Mouse (Mus musculus) layer of hippocampus, adult 8-10 months (tissue): ENCODE measurements around the gene Tpr. TPM values are rescaled to one million over a fixed set of nuclear protein-coding genes. Genes with fewer than 3 reads are reported as not detected.

Experiments
- DNase-seq, 2 experiments: peaks; one replicate each; pipeline ENCODE4 v3.0.0; 2022; ENCODE audit warnings: low spot score in 2 of 2
- total RNA-seq, 4 experiments: library from RNA; stranded (reverse); gene quantifications; 2 replicates each; pipeline ENCODE4 v1.2.4; 2022

The Tpr gene
- total RNA-seq = 100 to 1,000 TPM; 108 to 113 (median 110) TPM

DNA sequence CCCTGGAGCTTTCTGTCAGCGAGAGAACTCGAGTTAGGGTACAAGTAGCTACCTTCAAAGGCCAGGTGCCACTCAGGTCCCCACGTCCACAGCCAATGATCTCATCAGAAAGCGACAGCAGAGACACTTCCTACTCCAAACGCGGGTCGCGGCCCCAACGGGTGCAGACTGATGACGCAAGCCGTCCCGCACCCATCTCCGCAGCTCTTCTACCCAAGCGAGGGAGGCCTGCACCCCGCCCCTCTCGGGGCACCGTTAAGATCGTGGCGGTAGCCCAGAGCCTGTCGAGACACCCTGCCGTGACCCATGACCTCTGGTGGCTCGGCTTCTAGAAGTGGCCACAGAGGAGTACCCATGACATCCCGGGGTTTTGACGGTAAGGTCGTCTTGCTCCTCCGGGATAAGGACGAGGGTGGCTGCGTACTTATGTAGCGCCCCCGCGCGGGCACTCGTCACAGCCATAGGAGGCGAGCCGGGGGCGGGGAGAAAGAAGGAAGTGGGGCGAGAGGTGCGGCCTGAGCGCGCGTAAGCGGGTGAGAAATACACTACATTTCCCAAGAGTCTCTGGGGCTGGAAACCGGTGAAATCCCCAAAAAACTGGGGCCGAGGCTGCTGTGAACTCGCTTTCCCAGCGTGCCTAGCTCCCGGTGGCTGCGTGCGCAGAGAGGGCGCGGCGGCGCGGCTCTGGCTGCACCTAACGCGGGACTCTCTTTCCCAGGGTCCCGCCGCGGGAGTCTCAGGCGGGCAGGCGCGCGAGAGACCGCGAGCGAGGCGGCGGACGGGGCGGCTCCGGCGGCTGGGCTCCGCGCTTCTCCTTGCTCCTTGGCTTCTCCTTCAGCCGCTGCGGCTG is at the start of gene Tpr, which contains the start of gene Odr4:
Gene Tpr (plus strand): TSS at position 201 of the 850 bp plus-strand sequence.
Gene Odr4 (minus strand): TSS at position 443 of the 850 bp plus-strand sequence.
- DNase-seq = peak; percentile 99

DNA sequence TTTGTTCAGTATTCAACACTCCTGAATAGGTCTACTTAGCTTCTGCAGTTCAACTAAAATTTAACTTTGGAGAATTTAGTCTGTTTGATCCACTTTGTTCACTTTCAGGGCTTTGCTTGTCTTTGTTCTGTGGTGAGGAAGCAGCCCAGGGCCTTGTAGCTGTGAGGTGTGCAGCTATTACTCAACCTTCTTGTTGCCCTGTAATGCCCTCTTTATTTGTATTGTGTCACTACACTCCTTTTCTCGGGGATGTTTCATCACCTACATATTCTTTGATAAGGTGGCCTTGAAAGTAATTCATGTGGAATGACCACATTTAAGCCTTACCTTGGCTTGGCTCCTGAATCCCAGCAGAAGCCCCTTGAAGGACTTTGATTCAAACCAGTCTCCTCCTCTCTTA is 31.8 kb upstream of the Tpr start:
- no peak for DNase-seq

DNA sequence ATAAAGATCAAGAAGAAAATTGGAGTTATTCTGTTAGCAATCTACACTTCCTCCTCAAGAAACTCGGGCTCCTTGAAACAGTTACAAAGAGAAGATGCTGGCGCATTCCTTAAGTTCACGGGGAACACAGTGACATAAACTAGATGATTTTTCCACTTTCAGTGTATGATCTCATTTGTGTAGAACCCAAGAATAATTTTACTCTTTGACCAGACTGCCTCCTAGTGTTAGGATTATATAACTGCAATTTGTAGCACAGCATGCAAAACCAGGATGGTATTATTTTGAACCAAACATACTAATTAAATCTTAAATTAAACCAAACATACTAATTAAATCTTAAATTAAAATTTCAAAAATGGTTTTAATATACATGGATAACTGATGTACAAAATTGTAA is 19.7 kb upstream of the Tpr start:
- DNase-seq = no peak

DNA sequence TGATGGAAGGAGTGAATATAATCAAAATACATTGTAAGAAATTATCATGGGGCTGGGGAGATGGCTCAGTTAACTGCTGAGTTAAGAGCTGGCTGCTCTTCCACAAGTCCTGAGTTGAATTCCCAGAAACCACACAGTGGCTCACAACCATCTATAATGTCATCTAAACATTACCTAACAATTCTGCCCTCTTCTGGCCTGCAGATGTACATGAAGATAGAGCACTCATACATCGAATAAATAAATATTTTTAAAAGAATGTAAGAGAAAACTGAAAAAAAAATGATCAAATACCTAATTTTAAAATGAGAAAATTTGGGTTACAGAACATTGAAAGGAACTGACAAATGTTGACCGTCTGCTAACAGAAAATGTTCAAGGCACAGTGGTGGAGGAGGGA is 18.4 kb upstream of the Tpr start:
- DNase-seq = no peak

DNA sequence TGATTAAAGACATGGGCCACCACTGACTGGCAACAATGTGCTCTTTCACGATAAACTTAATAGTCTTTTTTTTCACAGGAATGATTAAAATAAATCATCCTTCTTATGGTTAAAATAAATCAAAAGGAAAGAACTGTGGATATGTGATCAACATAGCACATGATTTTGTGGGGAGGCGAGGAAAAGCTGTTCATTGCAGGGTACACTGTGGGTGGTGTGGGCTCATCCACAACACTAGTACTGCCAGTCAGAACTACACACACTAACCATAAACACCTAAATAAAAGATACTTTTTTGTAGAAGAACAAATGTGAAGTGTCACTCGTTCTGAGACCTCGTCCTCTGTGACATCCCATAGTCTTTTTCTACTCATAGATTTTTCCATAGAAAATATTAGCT is 8.5 kb upstream of the Tpr start:
- peak in 1 of 2 experiments; percentile 25 for DNase-seq

DNA sequence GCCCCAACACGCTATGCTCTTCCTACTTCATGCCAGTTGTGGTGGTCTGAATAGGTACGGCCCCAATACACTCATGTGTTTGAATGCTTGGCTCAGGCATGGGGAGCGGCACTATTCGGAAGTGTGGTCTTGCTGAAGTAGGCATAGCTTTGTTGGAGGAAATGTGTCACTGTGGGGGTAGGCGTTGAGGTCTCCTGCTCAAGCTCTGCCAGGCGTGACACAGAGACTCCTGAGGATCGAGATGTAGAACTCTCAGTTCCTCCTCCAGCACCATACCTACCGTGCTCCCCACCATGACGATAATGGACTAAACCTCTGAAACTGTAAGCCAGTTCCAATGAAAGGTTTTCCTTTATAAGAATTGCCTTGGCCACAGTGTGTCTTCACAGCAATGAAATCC is 5.1 kb upstream of the Tpr start:
- DNase-seq = no peak

DNA sequence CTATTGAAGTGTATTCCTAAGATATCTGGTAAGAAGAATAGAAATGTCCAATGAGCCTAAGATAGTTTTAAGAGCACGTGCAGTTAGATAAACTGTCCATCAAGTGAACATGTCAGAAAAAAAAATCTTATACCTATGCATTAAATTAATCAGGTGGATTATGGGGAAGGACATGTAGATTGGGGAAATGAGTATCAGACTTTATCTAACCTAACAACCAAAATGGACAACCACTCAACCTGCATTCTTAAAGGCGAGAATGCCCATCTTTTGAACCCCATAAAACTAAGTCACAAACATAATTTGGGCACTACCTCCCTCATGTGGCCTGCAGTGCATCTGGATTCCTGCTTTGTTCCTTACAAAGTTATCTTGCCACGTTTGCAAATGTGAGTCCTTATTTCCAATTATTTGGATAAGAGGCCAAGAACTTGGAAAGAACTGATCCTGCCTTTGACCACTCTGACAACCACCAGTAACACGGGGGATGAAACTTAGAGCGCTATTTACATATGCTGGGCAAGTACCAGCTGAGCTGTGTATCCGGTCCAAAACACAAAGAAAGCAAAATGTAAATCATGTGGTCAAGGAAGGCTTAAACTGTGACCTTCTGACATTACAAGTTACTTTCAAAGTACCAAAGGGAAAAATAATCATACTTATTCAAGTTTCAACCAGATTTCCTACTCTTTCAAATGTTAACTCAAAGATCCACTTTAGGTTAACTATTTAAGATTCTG is 3.1 kb upstream of the Tpr start:
- no peak for DNase-seq

DNA sequence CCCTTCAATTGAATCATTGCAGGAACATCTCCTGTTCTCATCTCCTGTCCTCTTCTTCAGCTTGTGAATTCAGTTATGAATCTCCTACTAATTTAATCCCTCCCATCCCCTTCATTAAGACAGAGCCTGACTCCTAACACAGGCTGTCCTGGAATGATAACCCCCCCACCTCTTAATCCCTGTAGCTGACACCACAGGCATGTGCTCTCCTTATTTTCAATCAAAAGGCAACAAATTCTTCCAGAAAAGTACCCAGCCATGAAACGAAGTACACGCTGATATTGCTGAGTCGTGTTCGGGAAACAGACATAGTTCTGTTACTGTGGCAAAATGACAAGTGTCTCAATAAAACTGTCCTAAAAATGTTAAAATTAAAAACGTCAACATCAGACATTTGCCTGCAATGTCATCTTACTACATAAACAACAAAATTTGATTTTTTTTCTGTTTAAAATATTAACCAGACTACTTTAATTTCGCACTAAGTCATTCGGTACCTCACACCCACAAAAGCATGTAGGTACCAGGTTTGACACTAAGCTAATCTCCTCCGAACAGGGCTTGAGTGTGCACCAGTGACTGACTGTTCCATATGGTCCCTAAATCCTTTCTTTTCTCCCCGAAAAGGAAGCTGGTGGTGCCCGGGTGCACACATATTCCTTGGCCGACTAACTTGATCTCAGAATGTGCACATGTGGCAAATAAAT is 554 bp upstream of the Tpr start:
- DNase-seq = no peak

DNA sequence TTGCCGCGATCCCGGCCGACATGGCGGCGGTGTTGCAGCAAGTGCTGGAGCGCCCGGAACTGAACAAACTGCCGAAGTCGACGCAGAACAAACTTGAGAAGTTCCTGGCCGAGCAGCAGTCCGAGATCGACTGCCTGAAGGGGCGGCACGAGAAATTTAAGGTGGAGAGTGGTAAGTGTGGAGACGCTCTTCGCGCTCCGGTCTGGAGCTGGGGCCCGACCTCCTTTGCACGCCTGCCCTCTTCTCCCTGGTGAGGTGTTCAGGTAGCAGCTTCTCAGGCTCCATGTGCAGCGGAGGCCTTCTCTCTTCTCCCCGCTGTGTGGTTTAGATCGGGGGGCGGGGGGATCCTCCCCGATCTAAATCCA is 832 bp downstream of the Tpr start:
- DNase-seq = no peak

DNA sequence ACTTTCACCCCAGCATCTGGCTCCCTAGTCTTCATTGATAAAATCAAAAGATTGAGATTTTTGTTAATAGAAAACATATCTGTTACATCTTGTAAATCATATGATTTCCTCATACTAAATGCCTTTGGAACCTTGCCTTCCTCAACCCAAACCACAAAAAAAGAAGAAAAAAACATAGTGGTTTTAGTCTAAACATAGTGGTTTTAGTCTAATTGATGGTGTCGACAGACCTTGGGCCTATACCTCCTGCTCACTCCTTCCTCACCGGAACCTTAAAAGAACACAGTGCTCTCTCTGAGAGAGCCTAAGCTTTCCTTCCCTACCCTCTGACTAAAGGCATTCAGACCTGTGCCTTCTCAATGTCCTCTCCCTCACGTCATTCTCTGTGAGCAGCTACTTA is 3.4 kb downstream of the Tpr start:
- DNase-seq = no peak

DNA sequence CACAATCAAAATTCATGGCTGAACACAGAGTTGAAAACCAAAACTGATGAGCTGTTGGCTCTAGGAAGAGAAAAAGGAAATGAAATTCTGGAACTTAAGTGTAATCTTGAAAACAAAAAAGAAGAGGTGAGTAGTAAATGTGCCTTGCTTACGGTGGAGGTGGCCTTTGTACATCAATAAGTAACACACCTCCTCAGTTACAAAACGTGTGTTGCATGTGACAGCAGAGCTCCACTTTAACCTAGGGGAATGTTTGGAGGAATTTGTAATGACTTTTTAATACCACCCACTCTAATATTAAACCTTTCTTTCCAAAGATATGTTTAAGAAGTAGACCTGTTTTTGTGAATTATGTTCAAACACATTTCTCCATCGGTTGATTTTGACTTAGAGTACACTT is 11.3 kb downstream of the Tpr start:
- DNase-seq = no peak

DNA sequence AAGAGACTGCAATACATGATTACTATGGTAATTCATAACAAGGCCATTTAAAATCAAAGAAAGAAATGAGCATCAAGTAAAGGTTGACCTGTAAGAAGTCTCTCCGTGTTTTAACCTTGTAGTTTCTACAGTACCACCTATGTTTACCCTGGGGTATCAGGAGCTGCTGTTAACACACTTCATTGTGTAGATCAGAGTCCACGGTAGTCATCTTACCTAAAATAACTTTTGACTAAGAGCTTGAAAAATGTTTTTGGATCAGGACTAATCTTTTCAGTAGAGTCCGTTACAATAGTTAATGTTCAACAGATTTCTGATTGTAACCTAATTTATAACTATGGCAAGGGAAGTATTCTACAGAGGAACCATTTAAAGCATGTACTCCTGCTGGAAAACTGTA is 11.9 kb downstream of the Tpr start:
- no peak for DNase-seq

DNA sequence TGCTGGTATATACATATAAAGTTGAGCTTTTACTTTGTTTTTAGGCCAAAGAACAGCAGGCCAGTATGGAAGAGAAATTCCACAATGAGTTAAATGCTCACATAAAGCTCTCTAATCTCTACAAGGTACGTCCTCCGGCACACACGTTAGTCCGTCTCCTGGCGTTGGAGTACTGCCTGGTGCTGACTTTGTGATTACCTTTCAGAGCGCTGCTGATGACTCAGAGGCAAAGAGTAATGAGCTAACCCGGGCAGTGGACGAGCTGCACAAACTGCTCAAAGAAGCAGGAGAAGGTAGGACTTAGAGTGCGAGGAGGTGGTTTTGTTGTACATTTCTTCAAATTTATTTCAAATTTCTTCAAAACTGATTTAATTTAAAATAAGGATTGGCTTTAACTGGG is 14.6 kb downstream of the Tpr start:
- DNase-seq = no peak

DNA sequence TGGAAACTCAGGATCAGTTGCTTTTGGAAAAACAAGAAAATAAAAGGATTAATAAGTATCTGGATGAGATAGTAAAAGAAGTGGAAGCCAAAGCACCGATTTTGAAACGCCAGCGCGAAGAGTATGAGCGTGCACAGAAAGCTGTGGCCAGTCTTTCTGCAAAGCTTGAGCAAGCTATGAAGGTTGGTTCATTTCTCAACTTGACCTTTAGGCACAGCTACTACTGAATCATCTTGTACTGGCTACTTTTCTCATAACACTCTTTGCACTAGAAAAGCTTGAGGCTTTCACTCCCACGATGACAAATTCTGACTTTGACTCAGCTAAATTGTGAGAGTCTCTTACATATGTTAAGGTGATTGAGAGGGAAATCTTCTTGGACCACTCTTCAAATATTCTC is 17.4 kb downstream of the Tpr start:
- no peak for DNase-seq

DNA sequence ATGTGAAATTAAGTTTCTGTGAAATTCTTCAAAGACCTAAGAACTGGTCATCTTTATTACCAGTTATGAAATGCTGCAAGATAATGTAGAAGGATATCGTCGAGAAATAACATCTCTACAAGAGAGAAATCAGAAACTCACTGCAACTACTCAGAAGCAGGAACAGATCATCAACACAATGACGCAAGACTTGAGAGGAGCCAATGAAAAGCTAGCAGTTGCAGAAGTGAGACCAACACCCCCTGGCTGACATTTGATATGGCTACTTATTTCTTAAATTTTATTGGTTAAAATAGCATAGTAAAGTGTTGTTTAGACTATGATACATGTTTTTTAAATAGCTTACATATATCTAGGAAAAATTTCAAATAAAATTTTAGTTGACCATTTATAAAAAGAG is 23.4 kb downstream of the Tpr start:
- DNase-seq = no peak

DNA sequence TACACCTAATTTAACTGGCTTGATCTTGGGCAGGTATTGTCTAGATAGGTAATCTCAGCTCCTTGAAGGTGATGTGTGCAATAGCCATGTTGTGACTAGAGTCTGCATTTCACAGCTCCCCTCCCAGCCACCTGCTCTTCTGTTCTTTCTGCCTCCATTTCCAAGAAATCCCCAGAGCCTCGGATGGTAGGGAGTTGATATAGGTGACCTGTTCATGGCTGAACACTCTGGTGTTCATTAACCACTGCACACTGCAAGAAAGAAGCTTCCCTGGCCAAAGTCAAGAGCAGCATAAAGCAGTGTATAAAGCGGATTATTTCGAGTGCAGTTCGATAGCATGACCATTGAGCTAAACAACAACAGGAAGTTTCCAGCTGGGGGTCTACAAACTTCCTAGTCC is 25.8 kb downstream of the Tpr start:
- DNase-seq = no peak

DNA sequence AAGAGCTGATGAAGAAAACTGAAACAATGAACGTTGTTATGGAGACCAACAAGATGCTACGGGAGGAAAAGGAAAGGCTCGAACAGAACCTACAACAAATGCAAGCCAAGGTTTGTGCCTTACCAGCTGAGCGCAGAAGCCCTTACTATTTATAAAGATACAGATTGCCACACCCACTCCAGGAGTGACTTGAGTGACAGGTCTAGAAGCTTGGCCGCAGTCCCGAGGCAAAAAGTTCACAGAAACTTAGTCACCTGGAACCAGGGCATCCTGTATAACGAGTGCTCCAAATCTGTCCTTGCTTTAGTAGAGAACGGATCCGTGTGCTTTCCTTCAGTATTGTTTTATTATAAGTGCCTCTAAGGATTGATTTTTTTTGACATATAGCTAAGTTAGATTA is 33.0 kb downstream of the Tpr start:
- DNase-seq = no peak

DNA sequence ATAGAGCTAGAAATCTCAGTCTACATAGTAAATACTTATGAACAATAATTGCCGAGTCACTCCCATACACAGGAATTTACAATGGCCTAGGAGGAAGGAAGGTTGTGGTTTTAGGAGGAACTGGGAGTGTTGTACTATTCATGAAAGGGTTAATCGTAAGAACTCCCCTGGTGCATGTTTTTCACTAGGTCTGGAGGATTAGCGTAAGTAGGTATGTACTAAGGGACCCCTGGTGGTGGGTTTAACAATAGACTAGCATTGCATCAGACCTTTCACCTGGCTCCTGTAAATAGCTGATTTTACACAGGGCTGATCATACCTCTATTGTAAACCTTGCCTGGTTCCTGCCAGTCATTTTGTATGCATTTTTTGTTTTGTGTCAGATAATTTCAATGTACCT is 33.6 kb downstream of the Tpr start:
- DNase-seq = no peak

DNA sequence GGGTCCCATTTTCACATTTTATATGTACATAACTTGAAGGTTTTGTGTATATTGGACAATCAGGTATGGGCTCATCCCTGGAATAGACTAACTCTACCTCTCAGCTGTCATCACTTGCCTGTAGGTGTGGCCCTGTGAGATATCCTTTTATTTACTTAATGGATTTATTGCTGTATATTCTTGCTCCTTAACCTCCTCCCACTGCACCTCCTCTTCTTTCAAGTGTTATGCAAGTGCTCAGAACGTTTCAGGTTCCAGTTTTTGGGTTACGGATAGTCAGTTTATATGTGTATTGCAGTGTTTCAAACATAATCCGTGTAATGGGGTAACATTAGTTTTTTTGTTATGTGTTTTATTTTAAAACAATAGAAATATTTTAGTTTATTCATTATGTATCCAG is 46.0 kb downstream of the Tpr start:
- no peak for DNase-seq

DNA sequence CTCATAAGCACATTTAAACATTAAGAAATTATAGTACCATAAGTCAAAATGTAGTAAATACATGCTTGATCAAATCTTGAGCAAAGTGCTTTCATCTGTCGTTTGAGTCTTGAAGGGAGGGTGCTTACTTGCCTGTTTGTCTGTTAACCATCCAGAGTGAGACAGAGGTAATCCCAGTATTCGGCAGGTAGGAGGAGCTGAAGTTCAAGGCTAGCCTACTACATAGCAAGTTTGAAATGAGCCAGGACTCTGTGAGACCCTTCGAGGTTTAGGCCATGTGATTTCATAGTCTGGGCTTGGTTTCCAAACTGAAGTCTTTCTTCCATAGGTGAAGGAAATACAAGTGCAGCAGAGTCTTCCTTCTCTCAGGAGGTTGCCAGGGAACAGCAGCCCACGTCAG is 49.1 kb downstream of the Tpr start:
- DNase-seq = no peak

DNA sequence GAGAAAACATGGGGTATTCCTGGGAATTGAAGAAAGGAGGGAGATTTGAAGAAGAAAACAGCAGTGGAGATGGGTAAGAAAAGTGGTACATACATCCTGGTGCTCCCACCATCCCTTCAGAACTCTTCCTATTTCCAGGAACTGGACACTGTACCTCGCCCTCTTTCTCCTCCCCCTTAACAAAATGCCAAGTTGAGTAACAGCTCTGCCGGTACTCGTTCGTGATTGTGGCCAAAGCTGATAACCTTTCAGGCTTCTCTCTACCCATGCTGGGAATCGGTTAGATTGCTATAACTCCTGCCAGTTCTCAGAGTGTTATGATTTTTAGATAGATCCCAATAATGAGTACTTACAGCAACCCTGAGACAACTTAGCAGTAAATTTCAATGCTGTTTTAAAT is 66.3 kb downstream of the Tpr start:
- DNase-seq = no peak

DNA sequence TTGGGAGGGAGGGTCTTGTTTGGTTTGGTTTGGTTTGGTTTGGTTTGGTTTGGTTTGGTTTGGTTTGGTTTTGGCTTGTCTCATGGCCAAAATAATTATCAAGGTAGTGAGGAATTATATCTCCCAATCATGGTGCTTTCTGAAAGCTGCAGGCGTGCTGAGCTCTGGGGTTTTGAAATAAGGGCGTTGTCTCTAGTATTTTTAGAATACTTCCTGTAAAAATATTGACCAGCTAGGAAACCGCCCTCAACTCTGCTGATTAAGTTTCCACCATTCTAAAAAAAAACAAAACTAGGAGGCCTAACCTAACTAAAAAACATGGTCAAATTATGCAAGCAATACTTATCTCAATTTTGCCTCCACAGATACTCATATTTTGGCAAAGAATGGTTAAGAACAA is 67.0 kb downstream of the Tpr start:
- DNase-seq = no peak
